Mouse (Mus musculus) embryonic facial prominence, embryonic 15.5 days (tissue): Measurements from ENCODE around the gene Zfp710. TPM values are rescaled to one million over a fixed set of nuclear protein-coding genes. Genes with fewer than 3 reads are reported as not detected.

Source experiments
- ATAC-seq: fragments of 200-750 bp; cut with Nextera tagmentation; 2 replicates; pipeline ENCODE4 v1.8.0; 2017; ENCODE audit warnings: low read depth, moderate TSS enrichment; ENCODE audit not compliant: insufficient number of reproducible peaks, low FRiP score, low TSS enrichment
- H3K27ac ChIP-seq: fragments of 300-500 bp; sonication (generic); replicated peaks from 2 replicates; pipeline ENCODE4 v1.5.1; 2015; ENCODE audit warnings: mild to moderate bottlenecking, inconsistent platforms
- H3K27me3 ChIP-seq: fragments of 300-500 bp; sonication (generic); 2 replicates; pipeline ENCODE4 v1.6.1; 2015; ENCODE audit warnings: inconsistent platforms
- H3K36me3 ChIP-seq: fragments of 300-500 bp; sonication (generic); 2 replicates; pipeline ENCODE4 v1.6.1; 2015; ENCODE audit warnings: mild to moderate bottlenecking, inconsistent platforms
- H3K4me1 ChIP-seq: fragments of 300-500 bp; sonication (generic); 2 replicates; pipeline ENCODE4 v1.6.1; 2015; ENCODE audit warnings: inconsistent platforms
- H3K4me2 ChIP-seq: fragments of 300-500 bp; sonication (generic); replicated peaks from 2 replicates; pipeline ENCODE4 v1.6.1; 2015; ENCODE audit warnings: mild to moderate bottlenecking, inconsistent platforms
- H3K4me3 ChIP-seq: fragments of 300-500 bp; sonication (generic); replicated peaks from 2 replicates; pipeline ENCODE4 v1.5.1; 2015; ENCODE audit warnings: mild to moderate bottlenecking, inconsistent platforms
- H3K9ac ChIP-seq: fragments of 300-500 bp; sonication (generic); 2 replicates; pipeline ENCODE4 v1.6.1; 2015; ENCODE audit warnings: inconsistent platforms
- H3K9me3 ChIP-seq: fragments of 300-500 bp; sonication (generic); replicated peaks from 2 replicates; pipeline ENCODE4 v1.6.1; 2016; ENCODE audit warnings: inconsistent platforms
- WGBS: fragments of 180-500 bp; shearing (Covaris S2); methylation state at CpG from one replicate; pipeline ENCODE4 v1.1.7; 2015; 5-methylcytosine and 5-hydroxymethylcytosine counted together
- polyA plus RNA-seq: library from polyadenylated mRNA; unstranded; fragments of >200 nt; fragmentation: Nextera tagmentation; extraction: Ambion mirVana; gene quantifications from 2 replicates; pipeline ENCODE4 v1.2.1, GENCODE M21; 2015

The Zfp710 gene
- polyA plus RNA-seq, 1 experiment from 2014 or later = 22.0 TPM

- H3K27ac ChIP-seq = peak overlapping the region; percentile 55; the same call in 1 of the 2 replicates
- ATAC-seq = no peak
- H3K9me3 ChIP-seq = no peaks in the 10 kb centered on the region
- no peak overlapping the region; the same call in 1 of the 2 replicates for H3K9ac ChIP-seq
- no peaks in the 10 kb centered on the region for H3K36me3 ChIP-seq
- peaks cover 56% of the 10 kb centered on the region for H3K4me1 ChIP-seq
- 49% methylated on average over 3 of the region's 3 CpGs for WGBS
- no peaks in the 10 kb centered on the region for H3K27me3 ChIP-seq
- peak overlapping the region; percentile 77 for H3K4me2 ChIP-seq
- peak overlapping the region; percentile 86 for H3K4me3 ChIP-seq
Measured at GRCm38 (mm10) chr7:80028418-80028720, 3.8 kb downstream of the Zfp710 start.

- Histone ChIP-seq H3K9me3 (no peaks in the 10 kb centered on the region), H3K4me2 (no peak overlapping the region), H3K27me3 (no peaks in the 10 kb centered on the region), H3K4me1 (peaks cover 54% of the 10 kb centered on the region), H3K9ac (no peak overlapping the region), H3K27ac (no peak overlapping the region), H3K36me3 (no peaks in the 10 kb centered on the region), H3K4me3 (no peak overlapping the region)
- ATAC-seq = no peak
Measured at GRCm38 (mm10) chr7:80030009-80030408, 5.4 kb downstream of the Zfp710 start.

GRCm38 (mm10) chr7:80030486-80030885 lies 5.9 kb downstream of the Zfp710 start:
- peaks cover 54% of the 10 kb centered on the region for H3K4me1 ChIP-seq
- no peak overlapping the region for H3K27ac ChIP-seq
- no peaks in the 10 kb centered on the region for H3K36me3 ChIP-seq
- H3K9ac ChIP-seq = no peak overlapping the region
- H3K4me3 ChIP-seq = no peak overlapping the region
- H3K4me2 ChIP-seq = no peak overlapping the region
- 89% methylated on average over 8 of the region's 8 CpGs for WGBS
- H3K9me3 ChIP-seq = no peaks in the 10 kb centered on the region
- no peaks in the 10 kb centered on the region for H3K27me3 ChIP-seq
- ATAC-seq = no peak

GRCm38 (mm10) chr7:80030987-80031386 lies 6.4 kb downstream of the Zfp710 start:
- Histone ChIP-seq H3K27me3 (no peaks in the 10 kb centered on the region), H3K4me3 (no peak overlapping the region), H3K36me3 (no peaks in the 10 kb centered on the region), H3K4me1 (peaks cover 57% of the 10 kb centered on the region), H3K27ac (no peak overlapping the region), H3K4me2 (no peak overlapping the region), H3K9me3 (no peaks in the 10 kb centered on the region), H3K9ac (no peak overlapping the region)
- 93% methylated on average over 8 of the region's 8 CpGs for whole genome bisulfite sequencing
- no peak for ATAC-seq

GRCm38 (mm10) chr7:80031478-80031877 lies 6.9 kb downstream of the Zfp710 start:
- H3K9ac ChIP-seq = no peak overlapping the region
- H3K4me2 ChIP-seq = no peak overlapping the region
- H3K27me3 ChIP-seq = no peaks in the 10 kb centered on the region
- no peak overlapping the region for H3K27ac ChIP-seq
- ATAC-seq = no peak
- H3K9me3 ChIP-seq = no peaks in the 10 kb centered on the region
- no peak overlapping the region for H3K4me3 ChIP-seq
- H3K4me1 ChIP-seq = peaks cover 62% of the 10 kb centered on the region
- H3K36me3 ChIP-seq = no peaks in the 10 kb centered on the region
- WGBS = 33% methylated on average over 10 of the region's 10 CpGs

GRCm38 (mm10) chr7:80032216-80033052 lies 7.8 kb downstream of the Zfp710 start:
- 39% methylated on average over 10 of the region's 10 CpGs for WGBS
- no peak for ATAC-seq
- peaks cover 62% of the 10 kb centered on the region for H3K4me1 ChIP-seq
- H3K27me3 ChIP-seq = no peaks in the 10 kb centered on the region
- H3K27ac ChIP-seq = 0 out of 2 replicates have a peak overlapping the region, but pooled peaks have one; percentile 35
- H3K4me3 ChIP-seq = no peak overlapping the region
- H3K9me3 ChIP-seq = no peaks in the 10 kb centered on the region
- H3K36me3 ChIP-seq = no peaks in the 10 kb centered on the region
- no peak overlapping the region for H3K4me2 ChIP-seq
- H3K9ac ChIP-seq = no peak overlapping the region

- Histone ChIP-seq H3K4me3 (no peak overlapping the region), H3K4me1 (peaks cover 55% of the 10 kb centered on the region), H3K4me2 (no peak overlapping the region), H3K27me3 (no peaks in the 10 kb centered on the region), H3K9me3 (no peaks in the 10 kb centered on the region), H3K27ac (no peak overlapping the region), H3K36me3 (no peaks in the 10 kb centered on the region), H3K9ac (no peak overlapping the region)
- 70% methylated on average over 9 of the region's 9 CpGs for WGBS
- no peak for ATAC-seq
Measured at GRCm38 (mm10) chr7:80033064-80033717, 8.6 kb downstream of the Zfp710 start.

- Histone ChIP-seq H3K27ac (no peak overlapping the region), H3K36me3 (no peaks in the 10 kb centered on the region), H3K9me3 (no peaks in the 10 kb centered on the region), H3K4me1 (peaks cover 49% of the 10 kb centered on the region), H3K4me3 (no peak overlapping the region), H3K4me2 (no peak overlapping the region), H3K9ac (no peak overlapping the region), H3K27me3 (no peaks in the 10 kb centered on the region)
- ATAC-seq = no peak
- 80% methylated on average over 9 of the region's 9 CpGs for WGBS
Measured at GRCm38 (mm10) chr7:80033771-80034170, 9.2 kb downstream of the Zfp710 start.

GRCm38 (mm10) chr7:80035086-80035485 lies 10.5 kb downstream of the Zfp710 start:
- Histone ChIP-seq H3K9ac (no peak overlapping the region), H3K9me3 (no peaks in the 10 kb centered on the region), H3K27ac (peak overlapping the region; percentile 45), H3K27me3 (no peaks in the 10 kb centered on the region), H3K4me3 (no peak overlapping the region), H3K36me3 (no peaks in the 10 kb centered on the region), H3K4me2 (no peak overlapping the region), H3K4me1 (peaks cover 42% of the 10 kb centered on the region)
- ATAC-seq = no peak
- 74% methylated on average over 6 of the region's 6 CpGs for WGBS

GRCm38 (mm10) chr7:80035748-80036147 lies 11.1 kb downstream of the Zfp710 start:
- Histone ChIP-seq H3K9me3 (no peaks in the 10 kb centered on the region), H3K9ac (no peak overlapping the region), H3K4me1 (peaks cover 42% of the 10 kb centered on the region), H3K27me3 (no peaks in the 10 kb centered on the region), H3K36me3 (no peaks in the 10 kb centered on the region), H3K4me3 (no peak overlapping the region), H3K4me2 (no peak overlapping the region), H3K27ac (peak overlapping the region; percentile 45; the same call in 1 of the 2 replicates)
- ATAC-seq = no peak
- WGBS = 49% methylated on average over 4 of the region's 4 CpGs

GRCm38 (mm10) chr7:80039699-80040098 lies 15.1 kb downstream of the Zfp710 start:
- Histone ChIP-seq H3K9ac (no peak overlapping the region), H3K4me1 (peaks cover 20% of the 10 kb centered on the region), H3K27ac (no peak overlapping the region), H3K36me3 (no peaks in the 10 kb centered on the region), H3K4me2 (no peak overlapping the region), H3K27me3 (no peaks in the 10 kb centered on the region), H3K9me3 (no peaks in the 10 kb centered on the region), H3K4me3 (no peak overlapping the region)
- no peak for ATAC-seq
- WGBS = 94% methylated on average over 8 of the region's 8 CpGs
